Mouse (Mus musculus): ENCODE results near the gene Zfp420.

GRCm38 (mm10) chr7:29815061-29815784 lies 44.6 kb upstream of the Zfp420 start:
- no peak for TF ChIP-seq CTCF (IDR thresholded peaks at IDR 0.05; ENCODE audit: control insufficient read depth, insufficient read depth, insufficient read length)
- no peak for TF ChIP-seq MAX (IDR thresholded peaks at IDR 0.05)
- no peak for TF ChIP-seq USF1 (IDR thresholded peaks at IDR 0.05; ENCODE audit: low read depth)
- TF ChIP-seq CEBPB (IDR thresholded peaks at IDR 0.05; ENCODE audit: low read depth): no peak

Data from C2C12 (cell line).